Mouse (Mus musculus): ENCODE data around the gene Ptcd3.

GRCm38 (mm10) chr6:71935737-71936136, 27.2 kb upstream of the Ptcd3 start:
- TF ChIP-seq CTCF (IDR thresholded peaks at IDR 0.05; ENCODE audit: insufficient read depth, low read length) (no peak), POLR2A (IDR thresholded peaks at IDR 0.05; ENCODE audit: borderline replicate concordance, extremely low read depth, low read depth, low read length) (no peak)
